Mouse (Mus musculus) megakaryocyte-erythroid progenitor cell, adult 5-6 weeks (primary cell): ENCODE measurements around the gene Anp32e. TPM values are rescaled to one million over a fixed set of nuclear protein-coding genes. Genes with fewer than 3 reads are reported as not detected.
"Not testable (repeated sequence)": the region's sequence is repeated elsewhere in the genome, so short reads cannot be mapped to it uniquely, and the experiment has no call there.

Experiments used
- ATAC-seq: replicated peaks from 2 replicates; pipeline ENCODE4 v1.8.0; 2016; ENCODE audit warnings: mild to moderate bottlenecking, inconsistent platforms; ENCODE audit not compliant: severe bottlenecking, poor library complexity, low FRiP score, low TSS enrichment
- total RNA-seq, 2 experiments: library from RNA; stranded (forward) in 1 of 2; stranded (reverse) in 1 of 2; fragments of 200-1000, 215-1000 nt in 1 of 2; fragments of >200 nt in 1 of 2; fragmentation: Nextera tagmentation in 1 of 2; gene quantifications; 2 replicates each; pipeline ENCODE4 v1.2.3; 2014 to 2017

Gene Anp32e
- total RNA-seq, 2 experiments from 2014 or later = 186 to 505 TPM

DNA sequence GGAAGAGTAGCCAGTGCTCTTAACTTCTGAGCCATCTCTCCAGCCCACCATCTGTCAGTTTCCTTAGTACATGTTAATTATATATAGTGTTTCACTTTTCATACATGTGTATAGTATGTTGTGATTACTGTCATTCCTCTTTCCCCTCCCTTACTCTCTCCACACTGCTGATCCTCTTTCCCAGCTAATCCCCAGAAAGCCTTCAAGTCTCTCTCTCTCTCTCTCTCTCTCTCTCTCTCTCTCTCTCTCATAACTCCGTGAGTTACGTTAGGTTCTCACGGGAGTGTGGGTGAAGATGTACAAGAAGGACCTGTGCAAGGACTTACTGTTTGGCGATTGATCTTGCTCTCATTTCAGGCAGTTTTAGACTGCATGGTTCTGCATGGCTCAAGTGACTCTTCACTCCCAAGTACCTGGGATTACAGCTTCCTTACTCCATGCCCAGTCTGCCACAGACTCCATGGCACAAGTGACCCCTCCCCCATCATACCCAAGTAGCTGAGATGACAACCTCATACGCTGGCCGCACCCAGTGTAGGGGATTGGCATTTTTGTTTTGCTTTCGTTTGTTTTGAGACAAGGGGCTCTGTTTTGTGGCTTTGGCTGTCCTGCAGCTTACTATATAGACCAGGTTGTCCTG is 4.2 kb downstream of the Anp32e start:
- no peak for ATAC-seq

DNA sequence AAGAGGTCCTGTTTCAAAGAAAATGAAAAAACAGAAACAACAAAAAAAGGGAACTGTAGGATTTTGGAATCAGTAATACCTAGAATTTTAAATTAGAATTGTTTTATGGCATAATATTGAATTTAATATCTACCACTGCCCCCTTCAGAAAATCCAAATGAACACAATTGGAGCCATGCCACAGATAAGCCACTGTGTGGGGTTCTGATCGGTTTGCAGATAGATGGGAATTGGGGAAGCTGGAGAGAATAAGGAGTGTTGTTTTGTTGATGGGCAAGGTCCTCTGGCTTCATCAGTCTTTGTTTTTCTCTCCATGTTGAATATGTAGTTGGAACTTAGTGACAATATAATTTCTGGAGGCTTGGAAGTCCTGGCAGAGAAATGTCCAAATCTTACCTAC is 5.4 kb downstream of the Anp32e start:
- no peak for ATAC-seq

DNA sequence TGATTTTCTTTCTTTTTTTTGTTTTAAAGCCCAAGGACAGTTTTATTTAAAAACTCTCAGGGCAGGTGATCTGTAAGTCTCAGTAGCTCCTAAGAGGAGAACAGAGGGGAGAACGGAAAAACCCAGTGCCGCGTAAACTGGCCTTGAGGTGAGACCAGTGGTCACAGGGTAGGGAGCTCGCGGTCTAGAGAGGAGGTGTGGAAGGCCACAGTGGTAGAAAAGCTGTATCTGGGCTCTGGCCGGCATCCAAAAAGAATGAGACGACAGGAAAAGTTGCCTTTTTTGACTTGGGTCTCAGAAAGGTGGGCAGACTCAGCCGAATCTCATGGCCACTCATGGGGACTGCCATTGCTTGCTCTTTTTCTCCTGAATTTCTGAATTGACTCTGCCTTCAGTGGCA is 9.2 kb downstream of the Anp32e start:
- ATAC-seq = no peak

DNA sequence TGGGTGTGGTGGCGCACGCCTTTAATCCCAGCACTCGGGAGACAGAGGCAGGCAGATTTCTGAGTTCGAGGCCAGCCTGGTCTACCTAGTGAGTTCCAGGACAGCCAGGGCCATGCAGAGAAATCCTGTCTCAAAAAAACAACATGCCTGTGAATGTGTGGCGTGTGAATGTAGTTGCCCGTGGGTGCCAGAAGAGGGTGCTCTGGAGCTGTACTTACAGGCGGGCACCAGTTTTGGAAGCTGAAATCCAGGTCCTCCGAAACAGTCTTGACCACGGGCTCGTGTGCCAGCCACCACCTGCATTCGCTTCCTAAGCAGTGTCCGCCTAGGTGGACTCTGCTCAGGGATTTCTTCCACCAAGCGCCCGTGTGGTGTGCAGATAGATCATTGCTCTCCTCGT is 9.8 kb downstream of the Anp32e start:
- ATAC-seq = 0 out of 2 replicates have a peak, but pooled peaks have one; percentile 54

DNA sequence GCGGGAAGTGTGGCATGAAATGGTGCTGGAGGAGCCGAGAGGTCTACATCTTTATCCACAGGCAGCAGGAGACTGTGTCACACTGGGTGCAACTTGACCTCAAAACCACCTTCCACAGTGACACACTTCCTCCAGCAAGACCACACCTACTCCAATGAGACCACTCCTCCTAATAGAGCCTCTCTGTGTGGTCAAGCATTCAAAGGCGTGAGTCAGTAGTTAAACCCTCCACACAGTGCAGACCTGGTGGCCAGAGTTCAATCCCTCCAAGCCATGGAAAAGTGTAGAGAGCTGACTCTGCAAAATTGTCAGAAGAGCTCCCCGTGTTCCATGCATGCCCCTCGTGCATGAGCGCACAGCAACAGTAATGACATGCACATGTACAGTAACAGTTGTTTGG is 13.7 kb downstream of the Anp32e start:
- ATAC-seq = no peak

DNA sequence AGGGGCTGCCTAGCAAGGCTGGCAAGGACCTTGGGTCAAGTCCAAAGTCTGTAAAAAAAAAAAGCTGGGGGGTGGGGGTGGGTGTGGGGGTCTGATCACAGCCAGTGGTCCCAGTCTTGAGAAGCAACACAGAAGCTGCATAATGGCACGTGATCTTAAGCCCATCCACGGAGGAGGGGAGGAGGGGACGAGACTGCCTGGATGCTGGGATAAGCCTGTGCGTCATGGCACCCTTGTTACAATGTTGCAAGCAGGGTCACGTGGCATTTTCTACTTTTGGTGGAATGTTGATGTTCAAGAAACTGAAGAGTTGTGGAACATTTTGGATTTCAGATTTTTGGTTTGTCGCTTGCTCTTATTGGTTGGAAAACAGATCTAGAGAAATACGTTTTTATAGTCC is 14.2 kb downstream of the Anp32e start:
- no peak for ATAC-seq

DNA sequence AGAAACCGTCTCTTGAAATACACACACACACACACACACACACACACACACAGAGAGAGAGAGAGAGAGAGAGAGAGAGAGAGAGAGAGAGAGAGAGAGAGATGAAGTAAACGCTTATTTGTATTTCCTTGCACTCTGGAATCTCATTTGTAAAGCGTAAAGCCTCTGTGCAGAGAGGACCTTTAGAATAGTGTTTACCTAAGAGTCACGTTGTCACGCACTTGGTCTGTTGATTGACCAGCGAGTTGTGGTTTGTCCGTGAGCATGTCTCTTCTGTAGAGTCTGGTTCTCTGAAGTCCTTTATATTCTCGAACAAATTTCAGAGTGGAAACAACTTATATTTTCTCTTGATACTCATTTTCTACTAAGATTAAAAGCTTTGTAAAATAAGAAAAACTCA is 15.7 kb downstream of the Anp32e start:
- ATAC-seq = no peak

DNA sequence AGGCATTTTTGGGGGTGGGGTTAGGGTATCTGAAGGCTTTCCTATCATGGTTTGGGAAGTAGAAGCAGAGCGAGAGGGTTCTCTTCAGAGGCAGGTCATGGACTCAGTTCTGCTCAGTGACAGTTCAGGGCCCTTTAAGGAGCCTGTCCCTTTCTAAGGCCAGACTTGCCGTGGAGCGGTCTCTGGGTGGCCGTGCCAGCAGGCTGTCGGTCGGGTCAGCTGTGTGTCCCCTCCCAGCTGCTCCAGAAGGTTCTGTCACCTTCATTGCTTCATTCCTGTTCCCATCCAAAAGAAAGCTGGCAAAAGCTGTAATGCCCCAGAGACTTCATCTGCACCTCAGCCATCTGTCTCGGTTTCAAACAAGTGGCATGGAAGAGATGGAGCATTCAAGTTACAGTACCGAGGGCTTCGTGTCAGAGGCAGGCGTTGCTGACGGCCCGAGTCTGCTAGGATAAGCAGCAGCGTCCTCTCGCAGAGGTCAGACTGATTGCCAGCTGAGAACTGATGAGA is 16.7 kb downstream of the Anp32e start:
- ATAC-seq = no peak

DNA sequence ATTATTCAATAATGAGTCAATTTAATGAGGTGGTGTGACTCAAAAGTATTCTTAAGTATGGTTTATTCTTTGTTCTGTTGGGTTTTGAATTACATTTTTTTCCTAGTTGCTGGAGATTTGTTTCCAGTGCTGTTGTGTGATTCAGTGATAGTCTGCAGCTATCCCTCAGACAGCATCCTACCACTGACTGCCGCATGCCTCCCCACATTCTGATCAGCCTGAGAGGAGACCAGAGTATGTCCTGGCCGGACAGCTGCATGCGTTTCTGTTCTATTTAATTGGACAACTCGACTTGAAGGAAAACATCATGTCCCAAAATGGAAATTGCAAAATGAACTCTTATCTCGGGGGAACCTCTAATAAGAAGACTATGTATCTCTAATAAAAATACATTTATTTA is 19.3 kb downstream of the Anp32e start:
- no peak for ATAC-seq

DNA sequence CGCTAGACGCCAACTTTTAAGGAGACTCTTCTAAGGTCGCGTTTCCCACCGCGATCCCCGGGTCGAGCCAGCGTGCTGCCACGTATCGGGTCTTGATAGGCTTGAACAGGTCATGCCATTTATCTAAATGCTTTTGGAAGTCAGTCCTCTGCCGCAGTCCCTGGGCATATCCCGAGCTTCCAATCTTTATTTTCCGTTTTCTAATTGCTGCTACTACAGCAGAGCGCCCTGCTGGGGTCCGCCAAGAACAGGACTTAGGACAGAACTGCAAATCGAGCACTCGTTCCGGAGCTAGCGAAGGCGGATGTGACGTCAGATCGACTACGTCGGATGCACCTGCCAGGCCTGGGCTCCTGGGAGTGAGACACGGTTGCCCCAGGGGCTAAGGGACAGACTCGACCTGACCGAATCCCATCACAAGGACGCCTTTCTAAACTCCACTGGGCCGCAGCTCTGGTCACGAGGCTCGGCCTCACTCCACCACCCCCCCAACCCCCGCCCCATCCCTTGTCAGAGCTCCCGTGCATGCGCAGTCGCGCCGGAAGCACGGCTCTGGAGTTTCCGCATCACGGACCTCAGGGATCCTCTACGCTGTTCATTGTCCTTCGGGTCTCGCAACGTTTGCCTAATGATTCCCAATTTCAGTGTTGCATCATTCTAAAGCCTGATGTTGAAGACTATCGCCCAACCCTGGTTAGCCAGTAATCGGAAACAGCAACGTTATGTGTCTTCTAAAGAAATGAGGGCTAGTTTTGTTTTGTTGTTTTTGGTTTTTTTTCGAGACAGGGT is 21.9 kb downstream of the Anp32e start:
- peak; percentile 85 for ATAC-seq

DNA sequence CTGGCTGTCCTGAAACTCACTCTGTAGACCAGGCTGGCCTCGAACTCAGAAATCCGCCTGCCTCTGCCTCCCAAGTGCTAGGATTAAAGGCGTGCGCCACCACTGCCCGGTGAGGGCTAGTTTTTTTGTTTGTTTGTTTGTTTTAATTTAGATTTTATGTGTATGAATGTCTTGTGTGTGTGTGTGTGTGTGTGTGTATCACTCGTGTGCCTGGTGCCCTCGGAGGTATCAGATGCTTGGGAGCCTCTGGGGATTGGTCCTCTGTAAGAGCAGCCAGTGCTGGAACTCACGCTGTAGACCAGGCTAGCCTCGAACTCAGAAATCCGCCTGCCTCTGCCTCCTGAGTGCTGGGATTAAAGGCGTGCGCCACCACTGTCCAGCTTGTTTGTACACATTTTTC is 22.5 kb downstream of the Anp32e start:
- ATAC-seq = not testable (repeated sequence)

DNA sequence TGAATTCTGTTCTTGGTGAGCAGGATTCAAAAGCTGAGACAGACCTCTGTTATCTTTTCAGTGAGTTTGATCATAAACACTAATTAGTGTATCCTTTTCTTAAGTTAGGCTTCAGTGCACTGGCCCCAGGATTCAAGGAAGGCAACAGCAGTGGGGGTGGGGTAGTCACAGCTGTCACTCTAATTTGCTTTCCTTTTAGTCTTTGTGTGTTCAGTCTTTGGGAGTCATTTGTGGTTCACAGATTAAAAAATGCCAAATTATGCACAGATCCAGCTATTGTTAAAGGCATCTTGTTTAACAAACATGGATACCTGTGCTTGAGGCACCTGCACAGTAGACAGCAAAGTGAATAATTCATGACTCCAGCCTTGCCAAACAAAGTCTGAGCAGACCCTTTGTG is 24.0 kb downstream of the Anp32e start:
- ATAC-seq = no peak

DNA sequence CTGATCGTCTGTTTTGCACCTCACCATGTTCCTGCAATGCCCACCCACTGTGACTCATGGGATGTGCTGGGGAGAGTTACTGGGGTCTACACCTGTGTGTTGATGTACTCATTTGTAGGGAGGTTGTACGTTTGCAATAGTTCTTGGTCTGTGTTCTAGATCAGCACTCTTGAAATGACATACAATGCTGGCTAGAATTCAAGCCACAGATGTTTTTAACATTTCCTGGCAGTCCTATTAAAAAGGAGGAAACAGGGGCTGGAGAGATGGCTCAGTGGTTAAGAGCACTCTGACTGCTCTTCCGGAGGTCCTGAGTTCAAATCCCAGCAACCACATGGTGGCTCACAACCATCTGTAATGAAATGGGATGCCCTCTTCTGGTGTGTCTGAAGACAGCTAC is 24.5 kb downstream of the Anp32e start:
- no peak for ATAC-seq

DNA sequence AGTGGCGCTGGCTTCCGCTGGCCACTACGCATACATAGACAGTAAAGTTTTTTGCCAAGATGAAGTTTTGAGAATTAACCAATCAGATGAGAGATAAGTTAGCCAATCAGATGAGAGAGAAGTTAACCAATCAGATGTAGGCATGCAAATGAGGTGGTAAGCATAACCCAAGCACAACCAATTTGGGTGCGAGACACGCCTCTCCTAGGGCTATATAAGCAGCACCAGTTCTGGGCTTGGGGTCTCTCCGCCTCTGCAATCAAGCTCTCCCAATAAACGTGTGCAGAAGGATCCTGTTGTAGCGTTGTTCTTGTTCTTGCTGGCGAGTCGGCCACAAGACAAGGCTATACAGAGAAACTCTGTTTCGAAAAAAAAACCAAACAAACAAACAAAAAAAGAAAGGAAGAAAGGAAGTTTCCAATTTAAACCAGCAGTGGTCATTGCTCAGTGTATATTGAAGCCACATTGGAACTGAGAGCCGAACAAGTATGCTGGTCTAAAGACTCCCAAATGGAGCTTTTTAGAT is 25.7 kb downstream of the Anp32e start:
- ATAC-seq = not testable (repeated sequence)

DNA sequence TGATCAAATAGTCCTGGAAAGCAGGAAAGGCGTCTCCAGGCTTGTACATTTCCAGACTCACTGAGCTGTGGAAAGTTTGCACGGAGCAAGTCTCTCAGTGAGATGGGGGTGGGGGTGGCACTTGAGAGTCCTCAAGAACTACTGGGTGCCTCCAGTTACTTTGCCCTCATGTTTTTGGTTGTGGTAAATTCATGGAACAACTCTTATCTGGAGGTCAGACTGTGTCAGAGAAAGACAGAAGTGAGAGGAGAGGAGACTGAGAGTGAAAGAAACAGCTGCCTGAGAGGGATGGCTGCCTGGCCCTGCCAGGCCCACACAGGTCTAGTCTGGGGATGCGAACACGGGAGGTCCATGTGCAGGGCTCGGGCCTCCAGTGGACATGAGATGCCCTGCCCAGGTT is 26.3 kb downstream of the Anp32e start:
- ATAC-seq = no peak

DNA sequence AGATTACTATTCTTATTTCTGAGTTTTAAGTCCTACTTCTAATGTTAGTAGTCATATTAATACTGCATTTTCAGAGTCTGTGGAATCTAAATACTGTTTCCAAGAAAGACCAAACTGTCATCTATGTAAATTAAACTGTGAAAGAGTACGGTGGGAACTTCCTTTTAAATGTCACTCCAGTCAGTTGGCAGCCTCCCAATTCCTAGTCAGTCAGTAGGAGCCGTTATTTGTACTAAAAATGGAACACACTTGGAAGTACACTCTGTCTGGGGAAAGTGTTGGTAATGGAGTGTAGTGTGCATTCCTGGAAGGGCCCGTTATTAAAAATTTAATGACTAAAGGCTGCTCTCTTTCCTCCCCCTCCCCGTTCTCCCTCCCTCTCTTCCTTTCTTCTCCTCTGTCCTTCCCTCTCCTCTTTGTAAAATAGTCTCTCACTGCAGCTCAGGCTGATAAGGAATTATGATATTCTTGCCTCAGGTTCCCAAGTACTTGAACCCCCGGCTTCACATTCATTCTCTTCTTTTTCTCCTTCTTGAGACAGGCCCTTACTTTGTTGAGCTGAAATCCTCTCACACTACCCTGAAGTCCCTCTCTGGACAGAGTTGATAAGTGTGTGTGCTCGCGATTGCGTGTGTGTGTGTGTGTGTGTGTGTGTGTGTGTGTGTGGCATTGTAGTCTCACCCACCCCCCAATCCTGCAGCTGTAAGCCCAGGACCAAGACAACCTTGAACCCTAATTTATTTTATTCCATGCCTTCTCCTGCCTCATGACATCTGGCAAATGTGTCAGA is 28.5 kb downstream of the Anp32e start:
- 0 out of 2 replicates have a peak, but pooled peaks have one; percentile 30 for ATAC-seq

DNA sequence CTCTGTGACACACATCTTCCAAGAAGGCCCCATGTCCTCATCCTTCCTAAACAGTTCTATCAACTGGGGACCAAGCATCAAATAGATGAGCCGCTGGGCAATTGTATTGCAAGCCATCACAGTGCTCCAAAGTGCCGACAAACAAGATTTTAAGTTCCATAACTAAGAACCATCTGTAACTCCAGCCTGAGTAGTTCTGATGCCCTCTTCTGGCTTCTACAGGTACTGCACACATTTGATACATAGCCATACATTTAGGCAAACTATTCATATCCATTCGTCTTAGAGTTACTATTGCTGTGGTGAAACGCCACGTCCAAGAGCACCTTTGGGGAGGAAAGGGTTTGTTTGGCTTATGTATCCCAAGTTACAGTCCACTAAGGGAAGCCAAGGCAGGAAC is 30.0 kb downstream of the Anp32e start:
- ATAC-seq = 0 out of 2 replicates have a peak, but pooled peaks have one; percentile 38

DNA sequence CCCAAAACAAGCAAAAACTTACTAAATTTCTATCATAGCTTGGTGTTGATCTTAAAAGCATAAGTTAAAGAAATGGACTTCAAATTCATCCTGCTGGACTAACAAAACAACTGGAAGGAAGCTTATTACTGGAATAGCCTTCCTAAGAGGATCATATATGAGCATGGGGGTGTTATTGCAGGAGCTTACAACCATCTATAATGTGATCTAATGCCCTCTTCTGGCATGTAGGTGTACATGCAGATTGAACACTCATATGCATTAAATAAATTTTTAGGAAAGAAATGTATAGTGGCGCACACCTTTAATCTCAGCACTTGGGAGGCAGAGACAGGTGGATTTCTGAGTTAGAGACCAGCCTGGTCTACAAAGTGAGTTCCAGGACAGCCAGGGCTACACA is 30.8 kb downstream of the Anp32e start:
- no peak for ATAC-seq

DNA sequence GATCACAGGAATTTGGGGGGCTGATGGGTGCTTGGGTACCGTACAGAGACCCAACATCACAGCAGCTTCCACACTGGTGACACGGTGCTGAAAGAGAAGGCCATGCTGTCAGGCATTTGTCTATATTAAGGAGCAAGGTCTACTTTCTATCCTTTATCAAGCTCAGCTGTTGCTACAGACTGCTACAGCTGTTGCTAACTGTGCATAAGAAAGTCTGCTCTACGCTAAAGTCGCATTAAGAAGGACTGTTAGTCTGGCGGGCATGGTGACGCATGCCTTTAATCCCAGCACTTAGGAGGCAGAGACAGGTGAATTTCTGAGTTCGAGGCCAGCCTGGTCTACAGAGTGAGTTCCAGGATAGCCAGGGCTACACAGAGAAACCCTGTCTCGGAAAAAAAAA is 33.1 kb downstream of the Anp32e start:
- ATAC-seq = not testable (repeated sequence)

DNA sequence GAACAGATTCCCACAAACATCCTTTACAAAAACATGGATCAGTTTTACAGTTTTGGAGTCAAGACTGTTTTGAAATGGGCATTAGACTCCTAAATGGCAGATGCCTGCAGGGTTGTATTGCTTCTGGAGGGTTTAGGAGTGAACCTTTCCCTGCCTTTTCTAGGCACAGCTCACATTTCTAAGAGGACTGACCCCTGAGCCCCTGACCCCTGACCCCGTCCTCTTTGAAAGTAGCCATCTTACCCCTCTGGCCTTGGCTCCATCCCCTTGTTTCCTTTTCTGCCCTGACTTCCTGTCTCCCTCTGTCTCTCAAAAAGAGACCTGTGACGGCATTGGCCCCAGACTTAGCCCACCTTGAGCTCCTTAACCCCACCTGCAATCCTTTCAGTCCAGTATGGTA is 34.2 kb downstream of the Anp32e start:
- ATAC-seq = no peak
